Mouse (Mus musculus) C2C12 (cell line): ENCODE measurements around the gene Nnmt.

Experiments used
- CTCF ChIP-seq: IDR thresholded peaks from one replicate; pipeline ENCODE4 v1.5.1; 2011; ENCODE audit not compliant: control insufficient read depth, insufficient read depth, insufficient read length
- USF1 ChIP-seq: IDR thresholded peaks from one replicate; pipeline ENCODE4 v1.6.1; 2011; ENCODE audit warnings: low read depth, mild to moderate bottlenecking, control low read depth, moderate library complexity

- no peak for TF ChIP-seq USF1
- no peak for TF ChIP-seq CTCF
These were observed 7.5 kb downstream of the Nnmt start for GRCm38 (mm10) chr9:48597494-48597893.
